23 mouse cellular contexts compared by ENCODE assay signal in genomic region chr9:70266186-70266585, GRCm38 (mm10). TPM values are rescaled to one million over a fixed set of nuclear protein-coding genes. Genes with fewer than 3 reads are reported as not detected.
DNase-seq lines count a peak whose midpoint lies in the region; ATAC-seq and TF ChIP-seq lines count a peak whose summit lies in the region.
"Had no signal": no experiment of that assay in that cellular context is flagged by ENCODE, and none has a peak within 500 bp of the region (broad histone marks: within the 10 kb centered on the region; RNA-seq: fewer than 3 reads in every experiment).

No protein-coding gene starts in this region.

- TF ChIP-seq POLR2A in CH12.LX (IDR thresholded peaks at IDR 0.05; ENCODE audit: low read depth, low read length) = no peak

- TF ChIP-seq EP300 in CH12.LX (IDR thresholded peaks at IDR 0.05; ENCODE audit: low read length) = no peak

- dilution Hi-C loops in CH12.LX (cut with MboI; ENCODE audit: extremely low pct_ligation_motif_present, extremely low pct_unique_long_range_greater_than_20kb, low sequenced_read_pairs) = no loop called here

- peaks cover 5% of the 10 kb centered on the region; the same call in 1 of the 2 replicates for H3K4me1 ChIP-seq in midbrain, embryonic 11.5 days (ENCODE audit: control insufficient read depth, insufficient read depth, low read length)
- H3K4me1 ChIP-seq in midbrain, embryonic 16.5 days (ENCODE audit: control insufficient read depth, insufficient read depth, low read length) = peaks cover 10% of the 10 kb centered on the region; the same call in 1 of the 2 replicates
- H3K4me1 ChIP-seq in CH12.LX (ENCODE audit: control insufficient read depth in 1 of 2, insufficient read depth in 2 of 2) = peaks cover 16 to 77% of the 10 kb centered on the region in 2 experiments

- peak overlapping the region; percentile 83 for H3K27ac ChIP-seq in gastrocnemius, adult 2 months
- H3K27ac ChIP-seq in layer of hippocampus, adult 2 months = 0 out of 2 replicates have a peak overlapping the region, but pooled peaks have one; percentile 5
- H3K27ac ChIP-seq in midbrain, embryonic 11.5 days (ENCODE audit: low read depth, low read length) = no peak overlapping the region
- no peak overlapping the region for H3K27ac ChIP-seq in midbrain, embryonic 16.5 days (ENCODE audit: low read length)
- no peak overlapping the region for H3K27ac ChIP-seq in CH12.LX (ENCODE audit: insufficient read depth, low read depth)
- H3K27ac ChIP-seq: embryonic facial prominence, embryonic 10.5 days; embryonic facial prominence, embryonic 12.5 days; forebrain, embryonic 13.5 days; forebrain, embryonic 15.5 days had no signal

- no peak overlapping the region for H3K9ac ChIP-seq in midbrain, embryonic 11.5 days (ENCODE audit: low read length)
- H3K9ac ChIP-seq in midbrain, embryonic 16.5 days (ENCODE audit: low read depth, low read length) = no peak overlapping the region
- no peak overlapping the region for H3K9ac ChIP-seq in CH12.LX (ENCODE audit: insufficient read depth, low read depth)
- H3K9ac ChIP-seq: embryonic facial prominence, embryonic 12.5 days; forebrain, embryonic 13.5 days; forebrain, embryonic 15.5 days had no signal

- ATAC-seq in midbrain, embryonic 11.5 days (ENCODE audit: low FRiP score) = no peak
- ATAC-seq in midbrain, embryonic 16.5 days = no peak
- ATAC-seq: activated CD4-positive, CD25-positive, alpha-beta regulatory T cell, adult 4 months; forebrain, embryonic 13.5 days; forebrain, embryonic 15.5 days; Patski had no signal

- H3K27me3 ChIP-seq in midbrain, embryonic 11.5 days (ENCODE audit: control insufficient read depth, insufficient read depth, low read length) = no peaks in the 10 kb centered on the region
- H3K27me3 ChIP-seq in midbrain, embryonic 16.5 days (ENCODE audit: control insufficient read depth, insufficient read depth, low read depth, low read length) = no peaks in the 10 kb centered on the region
- no peaks in the 10 kb centered on the region for H3K27me3 ChIP-seq in CH12.LX (replicated peaks)
- H3K27me3 ChIP-seq: embryonic facial prominence, embryonic 12.5 days; forebrain, embryonic 13.5 days; forebrain, embryonic 15.5 days; Patski had no signal

- in situ Hi-C loops in CH12.LX (cut with MboI; ENCODE audit: low pct_ligation_motif_present, low pct_unique_long_range_greater_than_20kb, low sequenced_read_pairs) = no loop called here

- WGBS in midbrain, embryonic 11.5 days = 96% methylated on average over 2 of the region's 2 CpGs
- WGBS in midbrain, embryonic 16.5 days = 93% methylated on average over 2 of the region's 2 CpGs

- DNase-seq in gastrocnemius, adult 2 months = no peak
- DNase-seq in gastrocnemius, postnatal 14 days = no peak
- DNase-seq in layer of hippocampus, adult 2 months (ENCODE audit: low spot score in 2 of 2) = no peak
- no peak for DNase-seq in layer of hippocampus, adult 9-10 months (ENCODE audit: low spot score)
- peak; percentile 69 for DNase-seq in midbrain, embryonic 11.5 days (ENCODE audit: low spot score, missing footprints)
- DNase-seq in CH12.LX (ENCODE audit: extremely low read depth) = no peak
- no peak for DNase-seq in retina, postnatal 1 day
- DNase-seq: adrenal gland, adult 8-10 months; adrenal gland, postnatal 14 days; adrenal gland, postnatal 36 days; B cell, adult 2 months; cerebellum, adult 11-12 months; cerebellum, adult 2 months; cerebellum, adult 9-10 months; cerebellum, postnatal 25 days had no signal

- H3K4me3 ChIP-seq in gastrocnemius, adult 2 months = no peak overlapping the region
- H3K4me3 ChIP-seq in layer of hippocampus, adult 2 months = no peak overlapping the region
- H3K4me3 ChIP-seq in midbrain, embryonic 11.5 days (ENCODE audit: low read depth, low read length) = no peak overlapping the region
- no peak overlapping the region for H3K4me3 ChIP-seq in midbrain, embryonic 16.5 days (ENCODE audit: low read depth, low read length)
- no peak overlapping the region for H3K4me3 ChIP-seq in CH12.LX (replicated peaks in 1 of 3; ENCODE audit: low read depth in 2 of 3, low read length in 2 of 3, poor library complexity in 1 of 3)
- H3K4me3 ChIP-seq: embryonic facial prominence, embryonic 10.5 days; embryonic facial prominence, embryonic 12.5 days; forebrain, embryonic 13.5 days; forebrain, embryonic 15.5 days had no signal

- H3K9me3 ChIP-seq in midbrain, embryonic 11.5 days (ENCODE audit: control insufficient read depth, low read length) = no peaks in the 10 kb centered on the region
- H3K9me3 ChIP-seq in midbrain, embryonic 16.5 days (replicated peaks; ENCODE audit: control insufficient read depth, low read length, poor library complexity, severe bottlenecking) = no peaks in the 10 kb centered on the region
- no peaks in the 10 kb centered on the region for H3K9me3 ChIP-seq in CH12.LX (replicated peaks; ENCODE audit: low read length)
- H3K9me3 ChIP-seq: embryonic facial prominence, embryonic 10.5 days; embryonic facial prominence, embryonic 12.5 days; forebrain, embryonic 13.5 days; forebrain, embryonic 15.5 days; G1E had no signal

- H3K36me3 ChIP-seq in midbrain, embryonic 11.5 days (ENCODE audit: control insufficient read depth, insufficient read depth, low read length) = no peaks in the 10 kb centered on the region
- H3K36me3 ChIP-seq in midbrain, embryonic 16.5 days (ENCODE audit: control insufficient read depth, insufficient read depth, low read length) = no peaks in the 10 kb centered on the region
- H3K36me3 ChIP-seq in CH12.LX (replicated peaks in 1 of 2; ENCODE audit: control insufficient read depth in 1 of 2, insufficient read depth in 1 of 2, low read length in 1 of 2) = peaks cover 10 to 79% of the 10 kb centered on the region in 2 experiments
- H3K36me3 ChIP-seq: embryonic facial prominence, embryonic 10.5 days; embryonic facial prominence, embryonic 12.5 days; forebrain, embryonic 15.5 days; G1E had no signal

- no peak overlapping the region for H3K4me2 ChIP-seq in midbrain, embryonic 11.5 days
- H3K4me2 ChIP-seq in midbrain, embryonic 16.5 days (ENCODE audit: low read length) = no peak overlapping the region
- peak overlapping the region; percentile 62; the same call in 1 of the 2 replicates for H3K4me2 ChIP-seq in CH12.LX (ENCODE audit: insufficient read depth, low read depth, poor library complexity, severe bottlenecking)
- H3K4me2 ChIP-seq: embryonic facial prominence, embryonic 12.5 days; forebrain, embryonic 13.5 days; forebrain, embryonic 15.5 days had no signal

- intact Hi-C loops in gastrocnemius, adult 2 months (cut with DNase I) = no loop called here
- intact Hi-C loops in gastrocnemius, postnatal 14 days (cut with DNase I; ENCODE audit: low total_unique reads) = no loop called here

- peaks cover 28% of the 10 kb centered on the region for H3K79me2 ChIP-seq in CH12.LX (replicated peaks; ENCODE audit: control insufficient read depth, extremely low read depth, insufficient read depth, poor library complexity, severe bottlenecking)

- no peak for TF ChIP-seq CTCF in gastrocnemius, adult 2 months (IDR thresholded peaks at IDR 0.05)
- no peak for TF ChIP-seq CTCF in layer of hippocampus, adult 2 months (conservative IDR thresholded peaks at IDR 0.05)
- no peak for TF ChIP-seq CTCF in CH12.LX (conservative IDR thresholded peaks at IDR 0.05 in 1 of 2, IDR thresholded peaks at IDR 0.05 in 1 of 2; ENCODE audit: low read depth in 2 of 2, low read length in 2 of 2)

- TF ChIP-seq RAD21 in CH12.LX (IDR thresholded peaks at IDR 0.05; ENCODE audit: low read depth, low read length) = no peak

TF ChIP-seq in CH12.LX, 34 proteins besides CTCF, POLR2A, EP300 and RAD21:
- no peak for TF ChIP-seq MAZ (IDR thresholded peaks at IDR 0.05; ENCODE audit: low read depth, low read length)
- TF ChIP-seq UBTF (IDR thresholded peaks at IDR 0.05; ENCODE audit: low read depth, low read length) = no peak
- TF ChIP-seq JUND (conservative IDR thresholded peaks at IDR 0.05; ENCODE audit: low read depth, low read length) = no peak
- no peak for TF ChIP-seq TCF12 (IDR thresholded peaks at IDR 0.05; ENCODE audit: low read depth, low read length)
- TF ChIP-seq CHD1 (IDR thresholded peaks at IDR 0.05; ENCODE audit: low read depth, low read length) = no peak
- TF ChIP-seq MXI1 (IDR thresholded peaks at IDR 0.05; ENCODE audit: low read depth, low read length) = no peak
- TF ChIP-seq GABPA (IDR thresholded peaks at IDR 0.05; ENCODE audit: insufficient replicate concordance, low read depth, low read length) = no peak
- TF ChIP-seq BHLHE40 (IDR thresholded peaks at IDR 0.05; ENCODE audit: low read depth, low read length) = no peak
- no peak for TF ChIP-seq ELF1 (IDR thresholded peaks at IDR 0.05; ENCODE audit: low read depth, low read length)
- TF ChIP-seq PAX5 (IDR thresholded peaks at IDR 0.05; ENCODE audit: low read length) = no peak
- TF ChIP-seq SMC3 (IDR thresholded peaks at IDR 0.05; ENCODE audit: low read depth, low read length) = no peak
- no peak for TF ChIP-seq USF2 (conservative IDR thresholded peaks at IDR 0.05; ENCODE audit: low read depth, low read length)
- TF ChIP-seq CHD2 (IDR thresholded peaks at IDR 0.05; ENCODE audit: low read length) = no peak
- no peak for TF ChIP-seq MEF2A (IDR thresholded peaks at IDR 0.05; ENCODE audit: borderline replicate concordance, low read depth, low read length)
- no peak for TF ChIP-seq USF1 (IDR thresholded peaks at IDR 0.05; ENCODE audit: low read depth, low read length)
- no peak for TF ChIP-seq IRF4 (IDR thresholded peaks at IDR 0.05; ENCODE audit: low read depth, low read length)
- no peak for TF ChIP-seq MAX (IDR thresholded peaks at IDR 0.05; ENCODE audit: low read length)
- no peak for TF ChIP-seq MAFK (IDR thresholded peaks at IDR 0.05; ENCODE audit: insufficient replicate concordance, low read length)
- TF ChIP-seq ZKSCAN1 (IDR thresholded peaks at IDR 0.05; ENCODE audit: borderline replicate concordance, low read depth, low read length) = no peak

RNA-seq across cellular contexts. Expression of gene Myo1e, which starts 59.0 kb away (rescaled TPM):
- total RNA-seq in gastrocnemius, adult 2 months (2021) = 10 to 100 TPM in 1 of 2 experiments, 1 to 10 TPM in 1; 5.7 to 11.7 TPM
- 10 to 100 TPM; 14.4 to 15.2 TPM for total RNA-seq in gastrocnemius, postnatal 14 days (2021)
- total RNA-seq in layer of hippocampus, adult 2 months (2021) = 1 to 10 TPM; 7.6 to 8.2 TPM
- polyA plus RNA-seq in midbrain, embryonic 11.5 days (2014; fragmentation: Nextera tagmentation; extraction: Ambion mirVana) = 9.5 and 9.7 TPM in 2 replicates
- 6.1 and 6.5 TPM in 2 replicates for polyA plus RNA-seq in midbrain, embryonic 16.5 days (2015; fragmentation: Nextera tagmentation; extraction: Ambion mirVana)
- 97.6 and 98.7 TPM in 2 replicates for total RNA-seq in CH12.LX (2012; rRNA removed)
- 82.3 and 88.5 TPM in 2 replicates for total RNA-seq in CH12.LX (2014; rRNA removed)
- 186 and 188 TPM in 2 replicates for polyA plus RNA-seq in CH12.LX (2012; ENCODE audit: insufficient read length, low read depth)

Comparison
In these comparisons a context has a peak if more than half of its experiments do, and no peak if none do; other contexts are left out.
1. H3K27ac ChIP-seq: peak in gastrocnemius, adult 2 months (single experiment) and layer of hippocampus, adult 2 months (single experiment); none in midbrain, embryonic 11.5 days (single experiment), midbrain, embryonic 16.5 days (single experiment) and CH12.LX (single experiment).
2. RNA of gene Myo1e, which starts 59.0 kb away (total RNA-seq): 82.3 to 98.7 TPM in CH12.LX; 14.4 to 15.2 TPM in gastrocnemius, postnatal 14 days, 5.7 to 11.7 TPM in gastrocnemius, adult 2 months and 7.6 to 8.2 TPM in layer of hippocampus, adult 2 months; every median in the first group is over 4 times any median in the second.